Mouse (Mus musculus) testis, adult 2 months (tissue): Measurements from ENCODE around the gene Hs3st1. TPM values are rescaled to one million over a fixed set of nuclear protein-coding genes. Genes with fewer than 3 reads are reported as not detected.

Experiments
- H3K27ac ChIP-seq: fragments of 200-500 bp; 2 replicates; pipeline ENCODE4 v1.5.1; 2012; ENCODE audit warnings: low read depth, low read length; ENCODE audit not compliant: control insufficient read depth, insufficient read depth
- H3K27me3 ChIP-seq: fragments of 200-500 bp; 2 replicates; pipeline ENCODE4 v1.6.1; 2012; ENCODE audit warnings: mild to moderate bottlenecking, low read length, moderate library complexity; ENCODE audit not compliant: control insufficient read depth, insufficient read depth
- H3K36me3 ChIP-seq: fragments of 200-500 bp; 2 replicates; pipeline ENCODE4 v1.6.1; 2012; ENCODE audit warnings: mild to moderate bottlenecking, low read length; ENCODE audit not compliant: control insufficient read depth, insufficient read depth
- H3K4me1 ChIP-seq: fragments of 200-500 bp; 2 replicates; pipeline ENCODE4 v1.6.1; 2012; ENCODE audit warnings: low read length; ENCODE audit not compliant: control insufficient read depth, insufficient read depth
- H3K4me3 ChIP-seq: fragments of 200-500 bp; 2 replicates; pipeline ENCODE4 v1.5.1; 2012; ENCODE audit warnings: low read depth, mild to moderate bottlenecking, low read length, moderate library complexity, mixed read lengths; ENCODE audit not compliant: control insufficient read depth
- CTCF ChIP-seq: fragments of 200-500 bp; IDR thresholded peaks from 2 replicates; pipeline ENCODE4 v1.5.1; 2012; ENCODE audit warnings: low read depth, mild to moderate bottlenecking, inconsistent platforms, low read length, moderate library complexity; ENCODE audit not compliant: control insufficient read depth, insufficient read depth, insufficient replicate concordance
- POLR2A ChIP-seq: fragments of 200-500 bp; IDR thresholded peaks from 2 replicates; pipeline ENCODE4 v1.6.1; 2012; ENCODE audit warnings: low read depth, mild to moderate bottlenecking, inconsistent platforms, low read length, moderate library complexity; ENCODE audit not compliant: control insufficient read depth
- polyA plus RNA-seq: library from polyadenylated mRNA; depleted of rRNA; stranded (reverse); fragments of >200 nt; gene quantifications from 2 replicates; pipeline ENCODE4 v1.2.3, GENCODE M21; 2012

Hs3st1 gene
- polyA plus RNA-seq, 1 experiment, result 1.2 TPM

- no peaks in the 10 kb centered on the region for H3K36me3 ChIP-seq
- no peaks in the 10 kb centered on the region for H3K27me3 ChIP-seq
- no peaks in the 10 kb centered on the region for H3K4me1 ChIP-seq
Observed at GRCm38 (mm10) chr5:39630841-39631240, 124.4 kb downstream of the Hs3st1 start.

DNA sequence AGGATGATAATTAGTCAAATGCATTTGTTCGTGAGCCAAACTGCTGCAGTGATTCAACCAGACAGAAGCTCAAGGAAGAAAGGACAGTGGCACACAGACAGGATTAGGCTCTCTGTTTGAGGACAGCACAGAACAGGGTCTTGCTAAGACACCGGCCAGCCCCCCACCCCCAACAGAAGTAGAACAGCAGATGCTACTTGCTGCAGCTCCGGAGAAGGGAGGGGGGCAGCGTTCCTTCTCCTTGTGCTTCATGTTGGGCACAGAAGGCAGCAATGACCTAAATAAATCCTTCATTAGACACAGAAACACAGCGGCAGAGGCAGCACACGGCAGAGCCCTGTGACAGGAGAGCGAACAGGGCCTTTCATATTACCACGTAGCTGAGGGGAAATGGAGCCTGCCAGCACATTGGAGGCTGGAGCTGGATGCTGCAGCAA lies 130.2 kb downstream of the Hs3st1 start:
- Histone ChIP-seq H3K27ac (no peak overlapping the region), H3K4me1 (peaks cover 4% of the 10 kb centered on the region), H3K27me3 (no peaks in the 10 kb centered on the region), H3K36me3 (no peaks in the 10 kb centered on the region), H3K4me3 (no peak overlapping the region)
- no peak for TF ChIP-seq POLR2A
- TF ChIP-seq CTCF, result no peak

More at GRCm38 (mm10) chr5:39630841-39631240, 124.4 kb downstream of the Hs3st1 start:
- Histone ChIP-seq H3K27ac (no peak overlapping the region), H3K4me3 (no peak overlapping the region)
- no peak for TF ChIP-seq CTCF
- no peak for TF ChIP-seq POLR2A

DNA sequence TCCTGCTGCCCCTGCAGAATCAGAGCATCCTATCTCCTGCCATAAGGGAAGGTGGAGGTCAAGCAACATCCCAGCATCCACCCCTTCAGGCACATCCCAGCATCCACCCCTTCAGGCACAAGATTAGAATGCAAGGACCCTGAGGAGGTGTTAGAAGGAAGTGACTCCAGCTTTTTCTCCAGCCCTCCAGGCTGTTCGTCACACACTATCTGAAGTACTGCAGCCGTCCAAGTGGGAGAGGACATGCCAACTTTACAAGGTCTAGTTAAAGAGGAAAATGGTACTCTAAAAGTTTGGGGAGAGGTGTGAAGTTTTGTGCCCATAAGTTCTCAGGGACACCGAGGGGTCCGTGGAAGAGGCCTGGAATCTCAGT lies 131.1 kb downstream of the Hs3st1 start:
- Histone ChIP-seq H3K4me3 (no peak overlapping the region), H3K27me3 (no peaks in the 10 kb centered on the region), H3K4me1 (peaks cover 4% of the 10 kb centered on the region), H3K27ac (peak overlapping the region; percentile 39), H3K36me3 (no peaks in the 10 kb centered on the region)
- TF ChIP-seq CTCF, result no peak
- no peak for TF ChIP-seq POLR2A

DNA sequence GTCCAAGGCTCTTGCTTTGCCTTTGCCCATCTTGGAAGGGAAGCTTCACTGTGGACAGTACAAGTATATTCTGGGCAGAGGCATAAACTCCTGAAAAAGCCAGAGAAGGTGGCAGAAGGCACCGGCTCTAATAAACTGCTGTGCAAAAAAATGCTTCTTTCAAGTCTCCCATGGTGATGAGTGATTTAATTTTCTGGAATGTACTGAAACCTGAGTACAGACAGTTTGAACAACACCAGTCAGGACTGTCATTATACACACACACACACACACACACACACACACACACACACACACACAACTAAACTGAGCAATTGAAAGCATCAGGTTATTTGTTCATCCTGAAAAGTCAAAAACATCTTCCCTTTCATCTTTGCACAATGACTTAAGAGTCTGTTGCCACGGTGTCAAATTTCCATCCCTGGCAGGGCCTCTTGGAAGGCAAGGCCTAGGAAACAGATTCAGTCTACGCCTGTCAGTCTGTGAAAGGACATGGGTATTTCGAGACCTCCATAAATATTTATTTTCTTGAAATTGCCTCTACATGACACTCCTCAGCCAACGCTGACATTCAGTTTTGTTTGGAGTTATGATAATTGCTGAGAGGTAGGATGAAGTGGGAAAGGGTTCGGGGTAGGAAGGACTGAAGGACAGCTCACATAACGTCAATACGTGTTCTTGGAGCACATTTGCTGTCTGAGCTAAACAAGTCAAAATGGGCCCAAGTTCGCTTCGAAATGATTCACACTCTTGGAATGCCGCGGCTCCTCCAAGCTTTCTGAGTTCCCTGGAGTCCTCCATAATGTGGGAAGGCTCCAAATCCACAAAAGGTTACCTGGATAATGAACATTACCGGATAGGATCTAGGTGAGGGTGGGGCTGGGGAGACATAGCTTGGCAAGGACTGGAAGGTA lies 131.7 kb downstream of the Hs3st1 start:
- peaks cover 4% of the 10 kb centered on the region for H3K4me1 ChIP-seq
- no peak overlapping the region for H3K4me3 ChIP-seq
- H3K27ac ChIP-seq, result no peak overlapping the region; the same call in 1 of the 2 replicates
- H3K36me3 ChIP-seq, result no peaks in the 10 kb centered on the region
- TF ChIP-seq POLR2A, result no peak
- TF ChIP-seq CTCF, result no peak
- no peaks in the 10 kb centered on the region for H3K27me3 ChIP-seq

- Histone ChIP-seq H3K4me3 (peak overlapping the region; percentile 87), H3K27me3 (no peaks in the 10 kb centered on the region), H3K4me1 (peaks cover 4% of the 10 kb centered on the region), H3K27ac (no peak overlapping the region), H3K36me3 (no peaks in the 10 kb centered on the region)
- TF ChIP-seq CTCF (no peak), POLR2A (no peak)
Observed at GRCm38 (mm10) chr5:39620206-39620866, 134.9 kb downstream of the Hs3st1 start.

DNA sequence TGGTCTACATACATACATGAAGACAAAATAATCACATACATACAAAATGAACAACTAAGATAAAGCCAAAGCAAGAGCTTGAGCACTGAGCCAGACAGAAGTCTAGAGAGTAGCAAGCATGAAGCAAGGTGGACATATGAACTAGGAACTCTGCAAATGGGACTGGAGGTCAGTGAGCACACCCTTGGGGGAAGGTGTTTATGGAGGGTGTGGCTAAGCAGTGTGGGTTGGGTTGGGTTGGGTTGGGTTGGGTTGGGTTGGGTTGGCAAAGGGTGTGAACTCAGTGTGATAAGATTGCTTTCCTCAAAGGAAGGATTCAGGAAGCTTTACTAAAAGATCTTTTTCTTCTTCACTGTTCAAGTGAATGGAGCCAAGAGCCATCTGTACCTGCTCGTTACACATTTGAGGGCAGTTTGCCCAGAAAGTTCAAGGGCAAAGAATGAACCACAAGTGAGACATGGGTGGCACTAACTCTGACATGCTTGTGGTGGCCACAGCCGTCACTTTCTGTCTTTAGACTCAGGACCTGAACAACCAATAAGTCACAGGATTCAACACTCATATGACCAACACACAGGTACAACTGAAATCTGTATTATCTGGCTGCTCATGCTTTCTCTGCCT lies 137.8 kb downstream of the Hs3st1 start:
- Histone ChIP-seq H3K36me3 (no peaks in the 10 kb centered on the region), H3K4me3 (no peak overlapping the region), H3K4me1 (peaks cover 9% of the 10 kb centered on the region), H3K27me3 (no peaks in the 10 kb centered on the region), H3K27ac (no peak overlapping the region)
- TF ChIP-seq CTCF (no peak), POLR2A (no peak)

DNA sequence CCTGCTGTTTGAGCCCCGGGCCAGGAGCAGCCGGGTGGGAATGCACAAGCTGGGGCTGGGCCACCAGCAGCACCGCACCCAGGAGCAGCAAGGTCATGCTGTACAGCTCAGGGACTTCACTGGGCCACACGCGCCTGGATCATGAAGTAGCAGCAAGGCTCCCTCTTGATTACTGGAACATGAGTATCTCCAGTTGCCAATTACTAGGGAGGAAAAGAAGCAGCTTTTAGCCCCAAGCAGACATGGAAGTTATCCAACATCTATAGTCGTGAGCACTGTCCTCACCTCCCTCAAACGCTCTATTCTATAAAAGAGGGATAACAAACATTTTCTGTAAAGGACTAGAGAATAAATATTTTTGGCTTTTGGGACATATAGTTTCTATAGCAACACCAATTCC lies 140.1 kb downstream of the Hs3st1 start:
- H3K4me3 ChIP-seq, result no peak overlapping the region
- TF ChIP-seq CTCF, result no peak
- no peak for TF ChIP-seq POLR2A
- no peak overlapping the region for H3K27ac ChIP-seq
- H3K36me3 ChIP-seq, result no peaks in the 10 kb centered on the region
- no peaks in the 10 kb centered on the region for H3K27me3 ChIP-seq
- H3K4me1 ChIP-seq, result peaks cover 6% of the 10 kb centered on the region; the same call in 1 of the 2 replicates
